Mouse (Mus musculus): ENCODE measurements around the gene E130308A19Rik.

The E130308A19Rik gene

DNA sequence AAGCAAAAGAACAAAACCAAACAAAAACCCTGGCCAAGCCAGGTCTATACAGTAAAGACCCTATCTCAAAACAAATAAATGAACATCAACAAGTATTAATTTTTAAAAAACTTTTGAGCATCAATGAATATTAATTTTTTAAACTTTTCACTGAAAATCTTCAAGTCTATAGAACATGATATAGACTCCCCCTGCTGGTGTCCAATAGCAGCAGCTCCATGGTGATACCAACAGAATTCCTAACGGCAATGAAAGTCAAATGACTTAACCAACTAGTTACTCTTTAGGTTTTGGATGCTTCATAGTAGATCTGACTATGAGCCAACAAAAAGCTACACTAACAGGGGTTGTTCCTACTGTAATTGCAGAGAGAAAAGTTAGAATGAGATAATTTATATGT is 154.6 kb downstream of the E130308A19Rik start:
- in situ Hi-C loops (cut with MboI; ENCODE audit: low sequenced_read_pairs): no loop called here

GRCm38 (mm10) chr4:59782853-59783684 is 157.1 kb downstream of the E130308A19Rik start:
- in situ Hi-C loops (cut with MboI; ENCODE audit: low sequenced_read_pairs): no loop called here

GRCm38 (mm10) chr4:59783685-59784279 is 157.8 kb downstream of the E130308A19Rik start:
- in situ Hi-C loops (cut with MboI; ENCODE audit: low sequenced_read_pairs): no loop called here

DNA sequence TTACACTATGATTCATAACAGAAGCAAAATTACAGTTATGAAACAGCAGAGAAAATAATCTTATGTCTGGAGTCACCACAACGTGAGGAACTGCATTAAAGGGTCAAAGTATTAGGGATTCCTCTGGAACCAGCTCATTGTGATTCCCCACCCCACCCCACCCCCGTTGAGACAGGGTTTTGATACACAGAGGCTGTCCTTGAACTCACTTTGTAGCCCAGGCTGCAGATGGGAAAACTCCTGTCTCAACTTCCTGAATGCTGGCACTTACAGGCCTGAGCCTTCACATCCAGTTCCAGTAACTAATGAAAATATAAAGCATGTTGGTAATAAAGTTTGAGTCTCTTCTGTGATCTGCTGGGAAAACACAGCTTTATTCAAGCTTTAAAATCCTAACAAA is 159.4 kb downstream of the E130308A19Rik start:
- in situ Hi-C loops (cut with MboI; ENCODE audit: low sequenced_read_pairs): no loop called here

DNA sequence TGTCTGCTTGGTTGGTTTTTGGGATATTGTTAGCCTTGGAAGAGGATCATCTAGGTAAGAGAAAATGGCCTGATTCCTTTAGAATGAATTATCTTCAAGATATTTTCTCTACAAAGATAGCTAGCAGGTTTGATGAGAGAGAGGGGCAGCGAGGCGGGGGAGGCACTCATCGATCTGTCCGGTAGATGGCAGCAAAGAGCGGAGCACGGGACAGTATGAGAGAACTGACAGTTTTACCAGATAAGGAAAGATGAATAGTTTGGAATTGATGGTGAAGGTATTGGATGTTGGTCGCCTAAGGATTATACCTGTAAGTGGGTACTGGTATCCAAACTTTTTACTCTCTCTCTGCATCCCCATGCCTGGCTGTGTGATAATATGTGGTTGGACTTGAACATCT is 160.7 kb downstream of the E130308A19Rik start:
- in situ Hi-C loops (cut with MboI; ENCODE audit: low sequenced_read_pairs): no loop called here

DNA sequence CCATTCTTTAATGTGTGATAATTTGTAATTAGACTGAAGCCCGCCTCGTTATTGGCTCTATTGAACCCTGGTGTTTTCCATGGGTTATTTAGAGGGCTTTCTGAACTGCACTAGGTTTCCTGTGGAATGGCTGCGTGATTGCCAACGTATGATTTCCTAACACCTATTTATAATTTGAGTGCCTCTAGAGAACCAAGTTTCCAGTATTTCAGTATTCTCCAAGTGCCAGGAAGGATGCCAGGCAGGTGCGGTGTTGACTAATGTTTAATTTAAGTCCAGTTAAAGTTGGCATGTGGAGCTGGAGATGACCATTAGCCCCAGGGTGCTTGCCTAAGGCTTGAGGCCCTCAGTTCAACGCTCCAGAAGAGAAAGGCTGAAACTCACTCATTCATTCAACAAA is 161.1 kb downstream of the E130308A19Rik start:
- in situ Hi-C loops (cut with MboI; ENCODE audit: low sequenced_read_pairs): no loop called here

DNA sequence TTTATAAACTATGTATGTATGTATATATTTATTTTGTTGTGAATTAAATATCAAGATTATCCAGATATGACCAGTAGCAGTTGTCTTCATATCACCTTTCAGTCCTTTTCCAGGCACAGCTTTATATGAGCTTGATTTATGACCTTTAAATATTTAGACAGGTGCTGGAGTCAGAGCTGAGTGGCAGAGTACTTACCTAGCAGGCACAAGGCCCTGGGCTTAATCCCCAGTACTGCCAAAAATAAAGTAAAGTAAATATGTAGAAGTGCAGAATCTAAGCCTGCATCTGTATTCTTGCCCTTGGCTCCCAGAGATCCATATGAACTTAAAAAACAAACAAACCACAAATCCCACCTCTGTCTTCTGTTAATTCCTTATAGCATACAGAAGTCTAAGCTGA is 163.0 kb downstream of the E130308A19Rik start:
- in situ Hi-C loops (cut with MboI; ENCODE audit: low sequenced_read_pairs): no loop called here

DNA sequence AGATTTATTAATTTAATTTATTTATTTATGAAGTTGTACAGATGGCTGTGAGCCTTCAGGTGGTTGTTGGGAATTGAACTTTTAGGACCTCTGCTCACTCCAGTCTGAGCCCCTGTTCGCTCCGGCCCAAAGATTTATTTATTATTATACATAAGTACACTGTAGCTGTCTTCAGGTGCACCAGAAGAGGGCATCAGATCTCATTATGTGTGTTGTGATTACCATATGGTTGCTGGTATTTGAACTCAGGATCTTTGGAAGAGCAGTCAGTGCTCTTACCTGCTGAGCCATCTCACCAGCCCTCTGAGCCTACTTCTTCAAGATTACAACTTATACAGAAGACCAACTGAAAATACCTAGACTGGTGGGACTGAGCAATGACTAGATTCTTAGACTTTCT is 167.6 kb downstream of the E130308A19Rik start:
- in situ Hi-C loops (cut with MboI; ENCODE audit: low sequenced_read_pairs): loop anchor here (5.0 kb wide), 1 partner anchor 59 kb away; no protein-coding TSS in a partner anchor

- in situ Hi-C loops (cut with MboI; ENCODE audit: low sequenced_read_pairs): loop anchor here (5.0 kb wide), 1 partner anchor 58 kb away; no protein-coding TSS in a partner anchor
These were observed 168.1 kb downstream of the E130308A19Rik start for GRCm38 (mm10) chr4:59794116-59794515.

- in situ Hi-C loops (cut with MboI; ENCODE audit: low sequenced_read_pairs): no loop called here
These were observed 169.9 kb downstream of the E130308A19Rik start for GRCm38 (mm10) chr4:59795788-59796455.

DNA sequence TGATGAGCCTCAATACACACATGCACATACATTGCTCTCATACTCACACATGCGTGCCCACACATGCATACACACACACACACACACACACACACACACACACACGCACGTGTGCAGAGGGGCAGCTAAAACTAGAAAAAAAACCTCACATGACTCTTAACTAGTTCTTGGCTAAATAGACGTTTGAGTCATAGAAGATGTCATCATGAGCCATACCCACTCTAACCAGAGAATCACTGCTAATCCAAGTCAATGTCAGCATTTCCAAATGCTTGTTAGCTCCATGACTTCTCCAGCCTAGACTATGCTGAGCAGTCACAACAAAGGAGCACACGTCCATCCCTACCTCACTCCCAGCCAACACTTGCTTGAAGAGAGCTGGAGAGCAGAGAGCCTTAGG is 174.2 kb downstream of the E130308A19Rik start:
- in situ Hi-C loops (cut with MboI; ENCODE audit: low sequenced_read_pairs): no loop called here

DNA sequence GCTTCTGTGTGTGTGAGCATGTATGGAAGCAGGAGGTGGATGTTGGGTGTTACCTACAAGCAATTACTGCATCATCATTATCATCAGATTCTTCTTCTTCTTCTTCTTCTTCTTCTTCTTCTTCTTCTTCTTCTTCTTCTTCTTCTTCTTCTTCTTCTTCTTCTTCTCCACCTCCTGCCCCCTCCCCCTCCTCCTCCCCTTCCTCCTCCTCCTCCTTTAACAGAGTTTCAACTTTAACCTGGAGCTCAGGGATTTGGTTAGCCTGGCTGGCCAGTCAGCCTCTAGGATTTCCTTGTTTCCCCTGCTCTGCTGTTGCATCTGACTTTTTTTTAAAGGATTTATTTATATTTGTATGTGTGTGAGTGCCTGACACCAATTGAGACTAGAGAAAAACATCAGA is 175.5 kb downstream of the E130308A19Rik start, which contains the start of gene Inip:
Inip (minus strand) TSS at position 101 of the 400 bp plus-strand sequence.
- in situ Hi-C loops (cut with MboI; ENCODE audit: low sequenced_read_pairs): no loop called here

DNA sequence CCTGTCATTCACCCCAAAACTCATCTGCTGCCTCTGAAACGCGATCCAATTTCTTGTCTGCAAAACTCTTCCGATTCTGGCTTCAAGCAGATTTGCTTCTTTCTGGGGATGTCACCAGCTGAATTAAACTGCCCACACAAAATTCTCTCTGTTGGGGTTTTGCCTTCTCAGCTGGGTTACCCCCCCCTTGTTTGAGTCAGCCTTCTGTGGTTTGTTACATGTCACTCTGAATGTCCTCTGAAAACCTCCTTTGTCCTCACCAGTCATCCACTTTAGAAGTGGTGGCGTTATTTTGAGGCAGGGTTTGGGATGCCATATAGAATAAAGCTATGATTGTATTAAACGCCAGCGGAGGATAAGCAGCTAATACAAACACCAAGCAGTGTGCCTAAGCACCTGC is 176.1 kb downstream of the E130308A19Rik start:
- in situ Hi-C loops (cut with MboI; ENCODE audit: low sequenced_read_pairs): no loop called here

DNA sequence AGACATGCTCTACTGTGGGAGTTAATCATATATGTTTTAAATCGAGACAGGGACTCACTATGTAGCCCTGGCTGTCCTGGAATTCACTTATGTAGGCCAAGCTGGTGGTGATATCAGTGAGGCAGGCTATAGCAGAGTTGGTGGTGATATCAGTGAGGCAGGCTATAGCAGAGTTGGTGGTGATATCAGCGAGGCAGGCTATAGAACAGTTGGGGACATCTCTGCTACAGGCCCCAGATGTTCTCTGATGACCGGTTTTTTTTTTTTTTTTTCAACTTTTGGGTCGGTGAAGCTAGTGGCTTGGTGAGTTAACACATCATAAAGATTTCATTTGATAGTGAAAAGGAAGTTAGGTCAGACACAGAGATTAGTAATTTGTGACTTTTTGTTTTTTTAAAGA is 176.8 kb downstream of the E130308A19Rik start:
- in situ Hi-C loops (cut with MboI; ENCODE audit: low sequenced_read_pairs): no loop called here

DNA sequence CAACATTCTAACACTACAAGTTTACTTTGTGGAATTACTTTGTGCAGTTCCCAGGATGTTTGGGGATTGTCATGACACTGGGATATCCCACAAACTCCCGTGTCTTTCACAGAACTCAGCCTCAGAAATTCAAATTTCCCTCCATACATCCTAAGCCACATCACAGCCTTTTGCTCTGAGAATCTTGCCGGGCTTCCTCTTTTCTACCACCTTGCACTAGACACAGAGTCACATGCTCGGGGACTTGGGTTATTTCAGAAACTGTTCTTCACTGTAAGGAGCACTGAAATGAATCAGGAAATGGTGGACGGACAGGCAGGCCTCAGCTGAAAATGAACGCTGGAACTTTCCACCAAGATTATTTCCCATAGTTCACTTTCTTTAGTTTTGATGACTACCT is 177.3 kb downstream of the E130308A19Rik start:
- in situ Hi-C loops (cut with MboI; ENCODE audit: low sequenced_read_pairs): no loop called here

- in situ Hi-C loops (cut with MboI; ENCODE audit: low sequenced_read_pairs): no loop called here
These were observed 178.7 kb downstream of the E130308A19Rik start for GRCm38 (mm10) chr4:59804754-59805153.

GRCm38 (mm10) chr4:59805181-59805967 is 179.4 kb downstream of the E130308A19Rik start, which contains the start of gene Snx30:
Gene Snx30, plus strand, starts transcription at chr4:59805840.
- in situ Hi-C loops (cut with MboI; ENCODE audit: low sequenced_read_pairs): no loop called here

- in situ Hi-C loops (cut with MboI; ENCODE audit: low sequenced_read_pairs): no loop called here
These were observed 180.2 kb downstream of the E130308A19Rik start for GRCm38 (mm10) chr4:59805968-59806878.

DNA sequence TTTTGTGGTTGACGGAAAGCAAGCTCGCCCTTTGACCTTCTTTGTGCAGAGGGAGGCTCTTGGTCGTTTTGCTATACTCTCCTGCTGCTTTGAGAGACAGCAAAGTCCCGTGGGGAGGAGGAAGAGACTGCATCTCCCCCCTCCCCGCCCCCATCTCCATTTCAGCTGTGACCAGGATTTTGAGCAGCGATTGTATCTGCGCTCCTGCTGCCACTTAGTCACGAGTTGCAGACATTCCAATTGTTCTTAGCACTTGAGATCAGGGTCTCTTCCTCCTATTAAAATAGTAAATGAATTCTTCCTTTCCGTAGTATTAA is 180.8 kb downstream of the E130308A19Rik start:
- in situ Hi-C loops (cut with MboI; ENCODE audit: low sequenced_read_pairs): no loop called here

GRCm38 (mm10) chr4:59807521-59807920 is 181.5 kb downstream of the E130308A19Rik start:
- in situ Hi-C loops (cut with MboI; ENCODE audit: low sequenced_read_pairs): no loop called here

Measured in CH12F3 (cell line).